Mouse (Mus musculus) neural tube, embryonic 11.5 days (tissue): ENCODE results near the gene Nkiras2. TPM values are rescaled to one million over a fixed set of nuclear protein-coding genes. Genes with fewer than 3 reads are reported as not detected.

Experiments used
- ATAC-seq: fragments of 200-750 bp; cut with Nextera tagmentation; 2 replicates; pipeline ENCODE4 v1.8.0; 2017; ENCODE audit warnings: moderate number of reproducible peaks, mild to moderate bottlenecking, moderate TSS enrichment, moderate library complexity; ENCODE audit not compliant: insufficient read depth, low FRiP score, low TSS enrichment
- DNase-seq: peaks from one replicate; pipeline ENCODE4 v3.0.0-alpha.2; 2015; ENCODE audit warnings: low spot score
- H3K27ac ChIP-seq: fragments of 300-500 bp; sonication (generic); 2 replicates; pipeline ENCODE4 v1.5.1; 2014; ENCODE audit warnings: low read depth, mild to moderate bottlenecking, low read length
- H3K27me3 ChIP-seq: fragments of 300-500 bp; sonication (generic); 2 replicates; pipeline ENCODE4 v1.6.1; 2014; ENCODE audit warnings: mild to moderate bottlenecking, low read length, mixed read lengths; ENCODE audit not compliant: control insufficient read depth, insufficient read depth
- H3K36me3 ChIP-seq: fragments of 300-500 bp; sonication (generic); 2 replicates; pipeline ENCODE4 v1.6.1; 2014; ENCODE audit warnings: mild to moderate bottlenecking, low read length, moderate library complexity, mixed read lengths; ENCODE audit not compliant: control insufficient read depth, insufficient read depth
- H3K4me1 ChIP-seq: fragments of 300-500 bp; sonication (generic); 2 replicates; pipeline ENCODE4 v1.6.1; 2014; ENCODE audit warnings: low read length, mixed read lengths; ENCODE audit not compliant: control insufficient read depth, insufficient read depth
- H3K4me2 ChIP-seq: fragments of 300-500 bp; sonication (generic); 2 replicates; pipeline ENCODE4 v1.6.1; 2014; ENCODE audit warnings: low read depth, mild to moderate bottlenecking, moderate library complexity
- H3K4me3 ChIP-seq: fragments of 300-500 bp; sonication (generic); 2 replicates; pipeline ENCODE4 v1.5.1; 2014; ENCODE audit warnings: low read depth, low read length
- H3K9ac ChIP-seq: fragments of 300-500 bp; sonication (generic); 2 replicates; pipeline ENCODE4 v1.6.1; 2014; ENCODE audit warnings: mild to moderate bottlenecking, low read length
- H3K9me3 ChIP-seq: fragments of 300-500 bp; sonication (generic); 2 replicates; pipeline ENCODE4 v1.6.1; 2016; ENCODE audit warnings: low read length; ENCODE audit not compliant: control insufficient read depth
- WGBS: fragments of 180-500 bp; shearing (Covaris S2); extraction: QIAGEN DNeasy Blood & Tissue Kit; methylation state at CpG from one replicate; pipeline ENCODE4 v1.1.7; 2014; 5-methylcytosine and 5-hydroxymethylcytosine counted together
- polyA plus RNA-seq: library from polyadenylated mRNA; unstranded; fragments of >200 nt; fragmentation: Nextera tagmentation; extraction: Ambion mirVana; gene quantifications from 2 replicates; pipeline ENCODE4 v1.2.1, GENCODE M21; 2014

Nkiras2 gene
- 112 and 115 TPM in 2 replicates for polyA plus RNA-seq

- DNase-seq = peak; percentile 79
- peak; percentile 56 for ATAC-seq
- no peaks in the 10 kb centered on the region for H3K27me3 ChIP-seq
- no peaks in the 10 kb centered on the region for H3K36me3 ChIP-seq
- peak within 1 kb of the TSS; percentile 99 for H3K4me3 ChIP-seq
- peak within 1 kb of the TSS; percentile 62 for H3K4me2 ChIP-seq
- H3K27ac ChIP-seq = peak within 1 kb of the TSS; percentile 93
- WGBS = under 1% methylated on average over 36 of the region's 36 CpGs
- no peaks in the 10 kb centered on the region for H3K9me3 ChIP-seq
- peaks cover 16% of the 10 kb centered on the region for H3K4me1 ChIP-seq
- H3K9ac ChIP-seq = peak within 1 kb of the TSS; percentile 94
Measured at GRCm38 (mm10) chr11:100618761-100619484, at the start of gene Nkiras2. Gene Nkiras2 (plus strand): TSS chr11:100619244.

- Histone ChIP-seq H3K4me1 (no peaks in the 10 kb centered on the region), H3K27me3 (no peaks in the 10 kb centered on the region), H3K27ac (no peak overlapping the region), H3K9me3 (no peaks in the 10 kb centered on the region), H3K9ac (no peak overlapping the region), H3K4me2 (no peak overlapping the region), H3K36me3 (no peaks in the 10 kb centered on the region), H3K4me3 (no peak overlapping the region)
- no peak for ATAC-seq
- WGBS = 68% methylated on average over 9 of the region's 9 CpGs
- no peak for DNase-seq
Measured at GRCm38 (mm10) chr11:100569789-100570188, 49.3 kb upstream of the Nkiras2 start.

- Histone ChIP-seq H3K4me3 (no peak overlapping the region), H3K9ac (peak overlapping the region; percentile 27; the same call in 1 of the 2 replicates), H3K9me3 (no peaks in the 10 kb centered on the region), H3K36me3 (no peaks in the 10 kb centered on the region), H3K27ac (no peak overlapping the region), H3K4me2 (peak overlapping the region; percentile 37), H3K27me3 (no peaks in the 10 kb centered on the region), H3K4me1 (peaks cover 4% of the 10 kb centered on the region)
- ATAC-seq = peak; percentile 58; the same call in 1 of the 2 replicates
- WGBS = 13% methylated on average over 8 of the region's 8 CpGs
- DNase-seq = peak; percentile 75
Measured at GRCm38 (mm10) chr11:100570430-100571201, 48.4 kb upstream of the Nkiras2 start.

- H3K36me3 ChIP-seq = no peaks in the 10 kb centered on the region
- no peaks in the 10 kb centered on the region for H3K9me3 ChIP-seq
- no peaks in the 10 kb centered on the region for H3K27me3 ChIP-seq
- H3K9ac ChIP-seq = peak overlapping the region; percentile 27; the same call in 1 of the 2 replicates
- peak; percentile 27 for DNase-seq
- no peak overlapping the region for H3K4me3 ChIP-seq
- peak overlapping the region; percentile 37 for H3K4me2 ChIP-seq
- 10% methylated on average over 16 of the region's 16 CpGs for WGBS
- no peak for ATAC-seq
- H3K4me1 ChIP-seq = peaks cover 6% of the 10 kb centered on the region
- H3K27ac ChIP-seq = no peak overlapping the region
Measured at GRCm38 (mm10) chr11:100571202-100571567, 47.9 kb upstream of the Nkiras2 start.

GRCm38 (mm10) chr11:100574188-100574587 lies 44.9 kb upstream of the Nkiras2 start:
- Histone ChIP-seq H3K9me3 (no peaks in the 10 kb centered on the region), H3K4me1 (peaks cover 6% of the 10 kb centered on the region), H3K4me2 (peak overlapping the region; percentile 58; the same call in 1 of the 2 replicates), H3K9ac (no peak overlapping the region), H3K27ac (no peak overlapping the region), H3K4me3 (no peak overlapping the region; the same call in 1 of the 2 replicates), H3K27me3 (no peaks in the 10 kb centered on the region), H3K36me3 (peaks cover 2% of the 10 kb centered on the region; the same call in 1 of the 2 replicates)
- DNase-seq (no peak), ATAC-seq (no peak)
- WGBS = 90% methylated on average over 3 of the region's 3 CpGs

GRCm38 (mm10) chr11:100574708-100575483 lies 44.1 kb upstream of the Nkiras2 start, which contains the start of gene Cnp:
Gene Cnp (plus strand): TSS chr11:100574904.
- 1% methylated on average over 47 of the region's 47 CpGs for WGBS
- peak within 1 kb of the TSS; percentile 53 for H3K4me3 ChIP-seq
- H3K4me2 ChIP-seq = peak within 1 kb of the TSS; percentile 58
- no peaks in the 10 kb centered on the region for H3K9me3 ChIP-seq
- peaks cover 6% of the 10 kb centered on the region for H3K4me1 ChIP-seq
- H3K27me3 ChIP-seq = no peaks in the 10 kb centered on the region
- DNase-seq (peak; percentile 74), ATAC-seq (no peak)
- no peak within 1 kb of the TSS for H3K27ac ChIP-seq
- peak within 1 kb of the TSS; percentile 54 for H3K9ac ChIP-seq
- H3K36me3 ChIP-seq = peaks cover 2% of the 10 kb centered on the region; the same call in 1 of the 2 replicates

- H3K36me3 ChIP-seq = peaks cover 4% of the 10 kb centered on the region; the same call in 1 of the 2 replicates
- H3K4me3 ChIP-seq = peak overlapping the region; percentile 53
- ATAC-seq (no peak), DNase-seq (no peak)
- no peaks in the 10 kb centered on the region for H3K9me3 ChIP-seq
- peaks cover 6% of the 10 kb centered on the region for H3K4me1 ChIP-seq
- no peak overlapping the region for H3K27ac ChIP-seq
- H3K27me3 ChIP-seq = no peaks in the 10 kb centered on the region
- H3K4me2 ChIP-seq = peak overlapping the region; percentile 58
- H3K9ac ChIP-seq = peak overlapping the region; percentile 54
- 30% methylated on average over 2 of the region's 2 CpGs for WGBS
Measured at GRCm38 (mm10) chr11:100575484-100575855, 43.6 kb upstream of the Nkiras2 start.

- 68% methylated on average over 21 of the region's 21 CpGs for WGBS
- H3K4me3 ChIP-seq = no peak overlapping the region
- H3K27ac ChIP-seq = no peak overlapping the region
- peaks cover 6% of the 10 kb centered on the region for H3K4me1 ChIP-seq
- DNase-seq (no peak), ATAC-seq (no peak)
- H3K27me3 ChIP-seq = no peaks in the 10 kb centered on the region
- H3K4me2 ChIP-seq = no peak overlapping the region
- no peaks in the 10 kb centered on the region for H3K9me3 ChIP-seq
- peaks cover 6% of the 10 kb centered on the region; the same call in 1 of the 2 replicates for H3K36me3 ChIP-seq
- H3K9ac ChIP-seq = no peak overlapping the region; the same call in 1 of the 2 replicates
Measured at GRCm38 (mm10) chr11:100576256-100576655, 42.8 kb upstream of the Nkiras2 start.
